Mouse (Mus musculus) CD4-positive, CD25-positive, alpha-beta regulatory T cell, adult 2 months (primary cell): ENCODE data around the gene Wwtr1.

Experiments
- DNase-seq: peaks from one replicate; pipeline ENCODE4 v3.0.0-alpha.2; 2012; ENCODE audit warnings: low read depth, low spot score

The Wwtr1 gene

DNA sequence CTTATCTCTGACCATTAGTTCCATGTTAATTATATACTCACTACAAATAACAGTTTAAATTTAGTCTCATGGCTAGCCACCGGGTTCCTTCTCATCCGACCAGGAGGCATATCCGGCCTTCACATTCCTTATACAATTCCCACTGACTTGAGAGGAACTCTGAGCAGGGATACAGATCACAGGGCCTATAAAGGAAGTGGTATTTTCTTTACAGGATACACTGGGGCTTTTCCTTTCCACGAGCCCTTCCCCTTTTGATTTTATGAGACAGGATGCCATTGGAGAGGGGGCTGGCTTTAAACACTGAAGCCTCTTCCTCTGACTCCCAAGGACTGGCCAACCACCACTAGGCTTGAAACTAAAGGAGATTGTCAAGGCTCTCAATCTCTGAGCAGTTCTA is 59.6 kb downstream of the Wwtr1 start:
- DNase-seq, result no peak

GRCm38 (mm10) chr3:57515044-57515443 is 60.7 kb downstream of the Wwtr1 start:
- DNase-seq, result no peak

DNA sequence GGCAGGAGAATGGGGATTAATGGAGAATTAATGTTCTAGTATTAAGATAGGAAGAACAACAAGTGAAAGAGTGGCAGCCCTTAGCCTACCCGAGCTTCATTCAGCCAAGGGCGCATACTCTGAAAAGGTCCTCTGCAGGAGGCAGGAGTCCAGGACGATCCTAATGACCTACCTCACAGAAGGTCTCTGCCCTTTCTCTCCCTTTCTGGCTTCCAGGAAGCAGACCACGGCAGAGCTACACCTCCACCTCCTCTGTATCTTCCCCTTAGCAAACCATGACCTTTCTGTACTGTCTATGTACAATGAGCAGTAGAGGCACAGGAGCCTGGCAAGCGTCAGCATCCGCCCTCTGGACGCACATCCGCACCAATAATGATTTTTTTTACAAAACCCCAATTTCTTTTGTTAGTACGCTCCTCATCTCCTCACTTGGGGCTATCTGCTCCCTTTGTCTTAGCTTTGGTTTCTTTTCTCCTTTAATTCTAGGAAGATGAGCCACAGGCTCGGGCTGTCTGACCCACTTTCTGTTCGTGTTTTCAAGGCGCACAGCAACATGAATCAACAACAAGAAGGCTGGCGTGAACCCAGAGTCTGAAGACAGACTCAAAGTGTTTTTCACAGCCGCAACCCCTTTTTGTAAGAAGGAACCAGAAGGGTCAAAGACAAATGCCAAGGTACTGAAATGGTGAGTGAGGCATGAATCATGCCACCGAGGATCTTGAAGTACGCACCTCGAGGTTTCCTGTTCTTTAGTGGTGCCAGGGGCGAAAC is 63.7 kb downstream of the Wwtr1 start:
- no peak for DNase-seq

- no peak for DNase-seq
Measured at GRCm38 (mm10) chr3:57509945-57510675, 65.6 kb downstream of the Wwtr1 start.

GRCm38 (mm10) chr3:57505991-57506390 is 69.7 kb downstream of the Wwtr1 start:
- no peak for DNase-seq

DNA sequence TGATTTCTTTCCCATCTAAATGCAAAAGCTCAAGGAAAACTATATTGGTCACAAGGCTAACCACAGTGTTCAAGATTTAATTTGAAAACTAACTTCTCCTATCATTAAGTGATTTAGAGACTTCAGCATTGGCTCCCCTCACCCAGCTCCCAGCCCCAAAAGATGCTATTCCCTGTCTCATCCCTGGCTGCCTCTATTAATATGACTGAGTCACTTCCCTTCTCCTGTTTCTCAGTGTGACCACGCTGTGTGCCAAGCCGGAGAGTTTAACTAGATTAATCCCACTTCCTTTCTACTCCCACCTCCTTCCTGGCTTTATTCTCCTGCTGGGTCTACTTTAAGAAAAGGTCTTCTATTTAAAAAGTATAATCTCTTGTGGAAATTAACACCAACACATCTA is 71.0 kb downstream of the Wwtr1 start:
- no peak for DNase-seq

- DNase-seq, result no peak
Measured at GRCm38 (mm10) chr3:57501596-57502220, 74.0 kb downstream of the Wwtr1 start.

DNA sequence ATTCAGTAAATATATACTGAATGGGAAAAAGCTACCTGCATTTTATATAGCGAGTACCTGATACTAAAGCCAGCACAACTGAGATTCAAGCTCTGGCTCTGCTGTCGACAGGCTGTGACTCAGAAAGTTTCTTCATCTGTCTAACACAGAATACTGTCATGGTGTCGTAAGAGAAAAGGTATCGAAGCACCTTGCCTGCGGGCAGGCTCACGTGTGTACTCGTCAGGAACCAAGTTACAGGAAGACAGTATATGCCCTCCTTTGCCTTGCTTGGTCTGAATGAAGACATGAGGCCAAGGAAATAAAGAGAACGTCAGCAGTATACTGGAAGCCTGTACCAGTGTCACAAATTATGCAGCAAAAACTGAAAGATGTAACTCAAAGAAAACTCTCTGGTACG is 74.9 kb downstream of the Wwtr1 start:
- no peak for DNase-seq

DNA sequence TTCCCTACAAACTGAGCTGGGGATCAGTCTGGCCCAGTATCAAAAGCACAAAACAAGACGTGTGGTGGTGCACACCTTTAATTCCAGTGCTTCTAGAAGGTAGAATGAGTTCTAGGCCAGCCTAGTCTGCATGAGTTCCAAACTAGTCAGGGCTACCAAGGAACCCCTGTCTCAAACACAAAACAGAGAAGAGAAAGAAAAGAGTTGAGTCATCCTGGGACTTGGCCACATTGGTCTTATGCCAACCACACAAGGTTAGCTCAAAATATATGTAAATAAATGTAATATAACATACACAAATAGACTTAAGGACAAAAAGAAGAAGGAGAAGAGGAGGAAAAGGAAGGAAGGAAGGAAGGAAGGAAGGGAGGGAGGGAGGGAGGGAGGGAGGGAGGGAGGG is 77.9 kb downstream of the Wwtr1 start:
- DNase-seq, result no peak

DNA sequence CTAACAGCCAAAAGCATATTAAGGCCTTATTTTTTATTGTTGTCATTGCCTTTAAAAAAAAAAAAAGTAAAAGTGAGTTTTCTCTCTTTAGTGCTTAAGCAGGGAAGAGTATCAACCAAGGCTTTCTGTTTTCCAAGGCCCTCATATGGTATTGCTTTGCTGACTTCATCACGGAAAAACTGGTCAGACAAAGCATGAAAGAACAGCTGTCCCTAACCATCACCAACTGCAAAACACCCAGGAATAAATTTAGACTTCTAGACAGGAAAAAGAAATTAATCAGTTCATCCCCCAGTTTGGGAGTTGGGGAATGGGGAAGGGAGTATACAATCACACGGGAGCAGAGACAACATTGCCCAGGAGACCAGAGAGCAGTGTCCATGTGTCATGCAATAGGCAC is 79.3 kb downstream of the Wwtr1 start:
- DNase-seq, result no peak

DNA sequence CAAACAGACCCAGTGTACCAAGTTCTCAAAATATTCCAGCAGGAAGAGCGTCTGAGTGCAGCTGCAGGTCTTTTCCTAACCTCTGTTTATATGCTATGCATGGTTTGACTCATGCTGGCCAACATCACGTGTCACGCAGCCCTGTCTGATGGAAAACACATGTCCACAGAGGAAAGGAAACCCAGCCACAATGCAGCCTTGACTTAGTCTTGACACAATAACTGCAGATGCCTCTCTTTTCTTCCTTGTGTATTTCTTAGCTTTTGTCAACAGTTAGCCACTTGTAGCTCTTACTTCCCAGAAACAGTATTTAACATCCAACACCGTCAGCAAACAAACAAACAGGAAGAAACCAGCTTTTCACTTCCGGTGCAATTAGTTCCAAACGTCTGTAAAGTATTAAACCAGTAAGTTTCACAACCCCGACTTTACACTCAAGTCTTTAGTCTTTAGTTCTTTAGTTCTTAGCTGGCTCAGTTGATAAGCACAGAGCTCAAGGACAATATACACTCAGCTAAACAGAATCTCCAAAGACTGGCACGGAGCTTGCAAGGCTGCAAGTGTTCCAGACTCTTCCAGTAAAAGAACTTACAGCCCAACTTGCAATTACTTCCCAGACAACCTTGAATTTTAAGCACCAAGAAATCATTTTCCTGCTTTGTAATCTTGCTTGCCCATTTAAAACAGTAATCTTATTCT is 88.1 kb downstream of the Wwtr1 start:
- no peak for DNase-seq

- no peak for DNase-seq
Measured at GRCm38 (mm10) chr3:57486068-57486467, 89.6 kb downstream of the Wwtr1 start.

DNA sequence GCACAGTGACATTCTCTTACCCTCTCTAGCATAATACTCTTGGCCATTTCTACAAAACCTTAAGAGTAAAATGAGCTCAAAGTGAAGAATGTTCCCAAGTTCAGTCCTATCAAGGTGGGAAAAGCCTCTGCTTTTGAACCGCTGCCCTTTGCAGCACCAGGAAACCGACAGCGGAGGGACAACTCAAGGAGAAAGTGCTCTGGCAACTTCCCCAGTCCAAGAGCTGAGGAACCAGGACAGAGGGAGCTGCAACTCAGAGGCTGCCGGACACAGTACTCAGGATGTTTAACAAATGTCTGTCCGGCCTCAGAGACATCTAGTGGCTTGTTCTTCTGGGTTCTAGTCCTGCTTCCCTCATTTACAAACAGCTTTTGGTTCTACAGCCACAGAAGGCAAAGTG is 93.7 kb downstream of the Wwtr1 start:
- no peak for DNase-seq

DNA sequence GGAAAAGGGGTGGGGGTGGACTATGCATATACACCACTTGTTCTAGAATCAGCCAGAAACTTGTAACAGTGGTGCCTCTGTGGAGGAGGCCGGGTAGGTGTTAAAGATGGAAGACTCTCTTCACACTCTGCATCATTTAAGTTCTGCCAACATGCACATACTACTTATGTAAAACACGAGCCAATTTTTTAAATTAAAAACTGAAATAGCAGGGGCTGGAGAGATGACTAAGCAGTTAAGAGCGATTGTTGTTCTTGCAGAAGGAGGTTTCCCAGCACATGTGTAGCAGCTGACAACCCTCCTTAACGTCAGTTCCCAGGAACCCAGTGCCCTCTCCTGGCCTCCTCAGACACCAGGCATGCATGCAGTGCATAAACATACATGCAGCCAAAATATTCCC is 95.1 kb downstream of the Wwtr1 start:
- no peak for DNase-seq

GRCm38 (mm10) chr3:57474421-57474820 is 101.3 kb downstream of the Wwtr1 start:
- DNase-seq, result no peak

- no peak for DNase-seq
Measured at GRCm38 (mm10) chr3:57472407-57472806, 103.3 kb downstream of the Wwtr1 start.

GRCm38 (mm10) chr3:57470981-57471601 is 104.6 kb downstream of the Wwtr1 start:
- no peak for DNase-seq

- no peak for DNase-seq
Measured at GRCm38 (mm10) chr3:57470326-57470725, 105.4 kb downstream of the Wwtr1 start.

DNA sequence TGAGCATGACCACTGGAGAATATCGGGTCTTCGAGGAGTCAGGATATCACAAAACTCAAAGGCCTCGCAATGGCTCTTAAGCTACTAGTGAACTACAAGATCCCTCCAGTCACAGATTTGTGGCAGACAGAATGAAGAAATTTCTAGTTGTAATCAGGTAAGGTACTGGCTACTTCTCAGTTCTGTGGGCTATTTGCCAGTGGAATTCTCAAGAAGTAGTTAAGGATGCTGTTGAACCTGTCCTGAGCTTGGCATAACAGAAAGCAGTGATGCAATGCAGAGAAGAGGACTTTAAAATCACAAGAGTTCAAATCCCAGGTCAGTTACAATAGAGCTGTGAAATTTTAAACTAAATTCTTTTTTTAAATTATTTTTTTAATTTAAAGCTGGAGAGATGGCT is 106.4 kb downstream of the Wwtr1 start:
- DNase-seq, result no peak

GRCm38 (mm10) chr3:57466289-57466688 is 109.4 kb downstream of the Wwtr1 start:
- no peak for DNase-seq

GRCm38 (mm10) chr3:57463302-57463701 is 112.4 kb downstream of the Wwtr1 start:
- DNase-seq, result no peak

DNA sequence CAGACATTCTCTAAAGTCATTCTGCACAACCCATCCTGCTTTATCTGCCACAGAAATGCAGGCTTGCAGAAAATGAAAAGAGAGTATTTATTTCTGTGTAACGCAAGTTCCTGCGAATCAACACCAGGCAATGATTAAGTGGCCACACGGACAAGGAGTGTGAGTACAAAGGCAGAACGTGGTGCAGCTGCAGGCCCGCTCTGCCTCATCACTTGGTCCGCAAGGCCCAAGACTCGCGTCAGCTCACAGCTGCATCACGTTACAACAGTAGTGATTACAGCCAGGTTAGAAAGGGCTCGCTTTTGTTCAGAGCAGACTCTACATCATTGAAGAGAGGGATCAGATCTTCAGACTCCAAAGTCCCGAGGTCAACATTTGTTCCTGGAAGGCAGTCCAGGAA is 117.1 kb downstream of the Wwtr1 start:
- no peak for DNase-seq
